Mouse (Mus musculus): Measurements from ENCODE around the gene Ceacam16. TPM values are rescaled to one million over a fixed set of nuclear protein-coding genes. Genes with fewer than 3 reads are reported as not detected.

Ceacam16 gene
- not detected in 2 replicates for polyA plus RNA-seq (2015; fragmentation: Nextera tagmentation; extraction: Ambion mirVana)

DNA sequence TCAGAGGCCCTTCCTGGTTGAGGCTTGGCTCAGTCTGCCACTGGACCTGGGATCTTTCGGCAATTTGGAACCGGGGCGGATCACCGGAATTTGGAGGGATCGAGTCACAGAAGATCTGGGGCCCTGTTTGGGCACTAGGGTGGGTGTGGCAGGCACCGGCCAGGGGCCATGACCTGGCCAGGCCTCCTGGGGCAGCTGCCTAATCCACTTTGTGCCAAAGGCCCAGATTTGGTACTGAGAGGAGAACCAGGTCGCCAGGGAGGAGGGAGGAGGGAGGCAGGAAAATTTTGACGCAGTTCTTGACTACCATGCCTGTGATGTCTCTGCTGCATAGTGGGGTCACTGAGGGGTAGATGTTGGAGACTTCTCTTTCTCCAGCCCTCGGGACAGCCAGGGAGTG is at the start of gene Ceacam16:
Ceacam16 (minus strand) TSS at position 101 of the 400 bp plus-strand sequence.
- Histone ChIP-seq H3K9me3 (replicated peaks) (no peaks in the 10 kb centered on the region), H3K27me3 (no peaks in the 10 kb centered on the region), H3K4me3 (replicated peaks) (no peak within 1 kb of the TSS), H3K4me1 (no peaks in the 10 kb centered on the region), H3K36me3 (no peaks in the 10 kb centered on the region), H3K4me2 (replicated peaks) (no peak within 1 kb of the TSS), H3K27ac (replicated peaks) (no peak within 1 kb of the TSS), H3K9ac (no peak within 1 kb of the TSS)
- 76% methylated on average over 9 of the region's 9 CpGs for WGBS
- ATAC-seq (ENCODE audit: insufficient number of reproducible peaks, low FRiP score, low TSS enrichment, low read depth) = no peak

- H3K9me3 ChIP-seq (replicated peaks) = no peaks in the 10 kb centered on the region
- H3K27ac ChIP-seq (replicated peaks) = no peak overlapping the region
- peaks cover 54% of the 10 kb centered on the region for H3K36me3 ChIP-seq
- no peaks in the 10 kb centered on the region for H3K27me3 ChIP-seq
- WGBS = 49% methylated on average over 21 of the region's 21 CpGs
- no peak overlapping the region for H3K9ac ChIP-seq
- no peak overlapping the region for H3K4me2 ChIP-seq (replicated peaks)
- H3K4me3 ChIP-seq (replicated peaks) = no peak overlapping the region
- ATAC-seq (ENCODE audit: insufficient number of reproducible peaks, low FRiP score, low TSS enrichment, low read depth) = 0 out of 2 replicates have a peak, but pooled peaks have one; percentile 52
- H3K4me1 ChIP-seq = no peaks in the 10 kb centered on the region
Measured at GRCm38 (mm10) chr7:19910421-19911291, 49.6 kb upstream of the Ceacam16 start.

DNA sequence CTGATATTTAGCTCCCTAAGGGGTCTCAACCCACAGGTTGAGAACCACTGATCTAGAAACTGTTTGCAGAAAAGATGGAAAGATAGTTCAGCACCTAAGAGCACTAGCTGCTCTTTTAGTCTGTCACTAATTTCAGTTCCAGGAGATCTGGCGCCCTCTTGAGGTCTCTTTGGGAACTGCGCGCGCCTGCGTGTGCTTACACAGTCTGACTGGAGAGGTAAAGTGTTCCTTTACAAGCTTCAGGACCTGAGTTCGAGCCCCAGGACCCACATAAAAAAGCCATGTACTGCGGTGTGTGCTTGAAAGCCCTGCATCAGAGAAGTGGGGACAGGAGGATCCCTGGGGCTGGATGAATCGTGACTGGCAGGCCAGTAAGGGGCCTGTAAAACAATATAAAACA is 28.8 kb upstream of the Ceacam16 start:
- H3K27me3 ChIP-seq = no peaks in the 10 kb centered on the region
- no peak overlapping the region for H3K4me2 ChIP-seq (replicated peaks)
- 50% methylated on average over 8 of the region's 8 CpGs for WGBS
- no peaks in the 10 kb centered on the region for H3K9me3 ChIP-seq (replicated peaks)
- H3K4me1 ChIP-seq = no peaks in the 10 kb centered on the region
- no peak for ATAC-seq (ENCODE audit: insufficient number of reproducible peaks, low FRiP score, low TSS enrichment, low read depth)
- H3K36me3 ChIP-seq = no peaks in the 10 kb centered on the region
- H3K27ac ChIP-seq (replicated peaks) = no peak overlapping the region
- H3K4me3 ChIP-seq (replicated peaks) = no peak overlapping the region
- no peak overlapping the region for H3K9ac ChIP-seq

GRCm38 (mm10) chr7:19887849-19888248 is 26.8 kb upstream of the Ceacam16 start, which contains the start of gene Ceacam19:
Gene Ceacam19, minus strand, starts transcription at chr7:19887965.
- 64% methylated on average over 7 of the region's 7 CpGs for WGBS
- Histone ChIP-seq H3K27me3 (no peaks in the 10 kb centered on the region), H3K27ac (replicated peaks) (no peak within 1 kb of the TSS), H3K4me3 (replicated peaks) (no peak within 1 kb of the TSS), H3K4me2 (replicated peaks) (no peak within 1 kb of the TSS), H3K9me3 (replicated peaks) (no peaks in the 10 kb centered on the region), H3K4me1 (no peaks in the 10 kb centered on the region), H3K9ac (no peak within 1 kb of the TSS), H3K36me3 (no peaks in the 10 kb centered on the region)
- 0 out of 2 replicates have a peak, but pooled peaks have one; percentile 2 for ATAC-seq (ENCODE audit: insufficient number of reproducible peaks, low FRiP score, low TSS enrichment, low read depth)

- Histone ChIP-seq H3K9ac (no peak overlapping the region), H3K4me1 (no peaks in the 10 kb centered on the region), H3K36me3 (no peaks in the 10 kb centered on the region), H3K4me2 (replicated peaks) (no peak overlapping the region), H3K4me3 (replicated peaks) (no peak overlapping the region), H3K9me3 (replicated peaks) (no peaks in the 10 kb centered on the region), H3K27me3 (no peaks in the 10 kb centered on the region), H3K27ac (replicated peaks) (no peak overlapping the region)
- ATAC-seq (ENCODE audit: insufficient number of reproducible peaks, low FRiP score, low TSS enrichment, low read depth) = no peak
- WGBS = 85% methylated on average over 8 of the region's 8 CpGs
Measured at GRCm38 (mm10) chr7:19880754-19881153, 19.7 kb upstream of the Ceacam16 start.

DNA sequence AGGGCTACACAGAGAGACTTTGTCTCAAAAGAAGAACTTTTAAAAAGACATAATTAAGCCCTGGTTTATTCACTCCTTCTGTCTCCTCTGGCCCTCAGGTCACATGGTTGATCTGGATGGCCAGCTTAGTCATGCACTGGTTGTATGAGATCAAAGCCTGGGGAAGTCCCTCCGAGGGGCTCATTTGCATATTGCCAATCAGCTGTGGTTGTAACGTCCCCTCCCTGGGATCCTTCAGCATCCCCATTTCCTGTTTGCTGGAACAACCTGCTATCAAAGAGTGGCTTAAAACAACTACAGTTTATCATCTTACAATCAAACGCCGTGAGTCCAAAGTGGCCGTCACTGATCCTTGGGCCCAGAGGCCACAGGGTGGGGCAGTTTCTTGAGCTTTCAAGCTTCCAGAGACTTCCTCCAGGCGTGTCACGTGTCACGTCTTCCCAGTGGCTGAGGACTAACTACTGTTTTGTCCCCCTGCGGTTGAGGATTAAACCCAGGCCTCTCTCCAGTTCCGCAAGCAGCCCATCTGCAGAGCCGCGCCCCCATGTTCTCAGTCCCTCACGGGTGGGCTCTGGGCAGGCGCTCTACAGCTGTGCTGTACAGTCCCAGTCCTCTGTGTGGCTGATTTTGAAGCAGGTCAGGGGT is 15.8 kb upstream of the Ceacam16 start:
- no peaks in the 10 kb centered on the region for H3K9me3 ChIP-seq (replicated peaks)
- no peaks in the 10 kb centered on the region for H3K27me3 ChIP-seq
- H3K9ac ChIP-seq = no peak overlapping the region
- no peak overlapping the region for H3K4me2 ChIP-seq (replicated peaks)
- no peaks in the 10 kb centered on the region for H3K36me3 ChIP-seq
- WGBS = 42% methylated on average over 14 of the region's 14 CpGs
- no peak overlapping the region for H3K4me3 ChIP-seq (replicated peaks)
- H3K4me1 ChIP-seq = no peaks in the 10 kb centered on the region
- no peak overlapping the region for H3K27ac ChIP-seq (replicated peaks)
- ATAC-seq (ENCODE audit: insufficient number of reproducible peaks, low FRiP score, low TSS enrichment, low read depth) = no peak

- WGBS = 45% methylated on average over 13 of the region's 13 CpGs
- Histone ChIP-seq H3K9me3 (replicated peaks) (no peaks in the 10 kb centered on the region), H3K36me3 (no peaks in the 10 kb centered on the region), H3K9ac (no peak overlapping the region), H3K4me1 (no peaks in the 10 kb centered on the region), H3K4me2 (replicated peaks) (no peak overlapping the region), H3K27ac (replicated peaks) (no peak overlapping the region), H3K4me3 (replicated peaks) (no peak overlapping the region), H3K27me3 (no peaks in the 10 kb centered on the region)
- no peak; the same call in 1 of the 2 replicates for ATAC-seq (ENCODE audit: insufficient number of reproducible peaks, low FRiP score, low TSS enrichment, low read depth)
Measured at GRCm38 (mm10) chr7:19875948-19876682, 15.0 kb upstream of the Ceacam16 start.

DNA sequence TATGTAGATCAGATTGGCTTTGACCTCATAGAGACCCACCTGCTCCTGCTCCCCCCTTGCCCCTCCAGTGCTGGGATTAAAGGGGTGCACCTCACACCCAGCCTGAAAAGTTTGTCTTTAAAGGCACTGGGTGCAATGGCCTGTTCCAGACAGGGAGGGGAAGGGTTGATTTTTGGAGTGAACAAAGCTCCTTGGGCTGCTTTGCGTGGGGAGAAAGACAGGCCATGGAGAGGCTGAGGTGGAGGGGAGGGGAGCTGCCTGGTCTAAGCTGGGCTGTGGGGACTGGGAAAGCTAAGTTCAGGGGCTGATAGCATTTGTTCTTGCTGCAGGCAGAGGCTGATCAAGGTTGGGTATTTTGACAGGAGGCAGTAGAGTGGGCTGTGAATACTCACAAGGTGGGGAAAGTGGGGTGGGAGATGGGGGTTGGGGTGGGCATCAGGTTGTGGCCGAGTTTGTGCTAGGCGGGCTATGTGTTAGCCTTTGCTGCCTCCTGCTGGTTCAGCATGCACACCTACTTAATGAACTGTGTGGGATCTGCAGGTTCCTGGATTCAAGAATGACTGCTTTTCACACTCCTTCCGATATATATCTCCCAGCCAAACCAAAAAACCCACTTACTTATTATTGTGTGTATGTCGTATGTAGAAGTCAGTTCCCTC is 11.0 kb upstream of the Ceacam16 start:
- no peak overlapping the region for H3K4me3 ChIP-seq (replicated peaks)
- H3K4me1 ChIP-seq = no peaks in the 10 kb centered on the region
- ATAC-seq (ENCODE audit: insufficient number of reproducible peaks, low FRiP score, low TSS enrichment, low read depth) = no peak
- H3K36me3 ChIP-seq = no peaks in the 10 kb centered on the region
- H3K9ac ChIP-seq = no peak overlapping the region
- H3K9me3 ChIP-seq (replicated peaks) = no peaks in the 10 kb centered on the region
- H3K27me3 ChIP-seq = no peaks in the 10 kb centered on the region
- WGBS = 40% methylated on average over 5 of the region's 5 CpGs
- H3K4me2 ChIP-seq (replicated peaks) = no peak overlapping the region
- no peak overlapping the region for H3K27ac ChIP-seq (replicated peaks)

GRCm38 (mm10) chr7:19871137-19871621 is 10.1 kb upstream of the Ceacam16 start:
- Histone ChIP-seq H3K4me1 (no peaks in the 10 kb centered on the region), H3K36me3 (no peaks in the 10 kb centered on the region), H3K4me3 (replicated peaks) (no peak overlapping the region), H3K9ac (no peak overlapping the region), H3K27me3 (no peaks in the 10 kb centered on the region), H3K27ac (replicated peaks) (no peak overlapping the region), H3K4me2 (replicated peaks) (no peak overlapping the region), H3K9me3 (replicated peaks) (no peaks in the 10 kb centered on the region)
- ATAC-seq (ENCODE audit: insufficient number of reproducible peaks, low FRiP score, low TSS enrichment, low read depth) = no peak
- 45% methylated on average over 10 of the region's 10 CpGs for WGBS

GRCm38 (mm10) chr7:19867751-19868399 is 6.8 kb upstream of the Ceacam16 start:
- no peaks in the 10 kb centered on the region for H3K27me3 ChIP-seq
- no peaks in the 10 kb centered on the region for H3K4me1 ChIP-seq
- H3K4me2 ChIP-seq (replicated peaks) = no peak overlapping the region
- H3K27ac ChIP-seq (replicated peaks) = no peak overlapping the region
- 82% methylated on average over 16 of the region's 16 CpGs for WGBS
- no peak overlapping the region for H3K9ac ChIP-seq
- ATAC-seq (ENCODE audit: insufficient number of reproducible peaks, low FRiP score, low TSS enrichment, low read depth) = no peak
- no peaks in the 10 kb centered on the region for H3K36me3 ChIP-seq
- no peaks in the 10 kb centered on the region for H3K9me3 ChIP-seq (replicated peaks)
- no peak overlapping the region for H3K4me3 ChIP-seq (replicated peaks)

Data from embryonic facial prominence, embryonic 15.5 days (tissue).